In the genomic region with DNA sequence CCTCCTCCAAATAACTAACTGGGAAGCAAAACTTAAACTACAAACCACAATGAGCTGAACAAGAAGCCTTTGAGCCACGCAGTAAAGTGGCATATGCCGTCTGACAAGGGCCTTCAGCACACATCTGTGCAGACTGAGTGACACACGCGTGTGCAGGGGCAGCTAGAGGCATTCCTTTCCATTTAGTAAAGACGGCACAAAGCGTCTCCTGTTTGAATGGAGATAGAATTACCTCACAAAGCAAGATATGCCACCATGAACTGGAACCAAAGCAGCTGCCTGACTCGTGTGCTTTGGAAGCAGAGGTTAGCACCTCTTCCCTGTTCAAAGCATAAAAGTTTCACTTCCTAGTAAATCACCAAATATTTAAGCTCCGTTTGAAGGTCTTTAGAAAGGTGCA, we compare ENCODE assay signal across 13 mouse cellular contexts. TPM values are rescaled to one million over a fixed set of nuclear protein-coding genes. Genes with fewer than 3 reads are reported as not detected.
A peak's percentile ranks its signal among the peaks of the same experiment; 100 is the strongest.
DNase-seq lines count a peak whose midpoint lies in the region; ATAC-seq and TF ChIP-seq lines count a peak whose summit lies in the region.
"Had no signal": no experiment of that assay in that cellular context is flagged by ENCODE, and none has a peak within 500 bp of the region (broad histone marks: within the 10 kb centered on the region; RNA-seq: fewer than 3 reads in every experiment).

No protein-coding gene starts in this region.

- peaks cover 18% of the 10 kb centered on the region for H3K4me1 ChIP-seq in kidney, embryonic 16.5 days (ENCODE audit: insufficient read depth, low read length)
- H3K4me1 ChIP-seq in cortical plate, adult 2 months (ENCODE audit: control insufficient read depth, insufficient read depth, low read length) = peaks cover 1% of the 10 kb centered on the region; the same call in 1 of the 2 replicates
- peaks cover 18% of the 10 kb centered on the region for H3K4me1 ChIP-seq in embryonic facial prominence, embryonic 14.5 days (ENCODE audit: control insufficient read depth, insufficient read depth, low read length)
- peaks cover 19% of the 10 kb centered on the region for H3K4me1 ChIP-seq in liver, postnatal 0 days (ENCODE audit: insufficient read depth)

- 19% methylated on average over 8 of the region's 8 CpGs for WGBS in kidney, embryonic 16.5 days
- WGBS in embryonic facial prominence, embryonic 14.5 days = 16% methylated on average over 8 of the region's 8 CpGs
- WGBS in liver, postnatal 0 days (ENCODE audit: insufficient replicate concordance) = 53% methylated on average over 8 of the region's 8 CpGs

- no peak for TF ChIP-seq POLR2A in cortical plate, adult 2 months (IDR thresholded peaks at IDR 0.05; ENCODE audit: extremely low read depth, insufficient read depth, low read length)

- H3K4me3 ChIP-seq in kidney, embryonic 16.5 days (ENCODE audit: low read length) = no peak overlapping the region
- peak overlapping the region; percentile 5; the same call in 1 of the 2 replicates for H3K4me3 ChIP-seq in cortical plate, adult 2 months (ENCODE audit: insufficient read depth, low read length)
- peak overlapping the region; percentile 55 for H3K4me3 ChIP-seq in embryonic facial prominence, embryonic 14.5 days (ENCODE audit: low read depth, low read length)
- H3K4me3 ChIP-seq in liver, postnatal 0 days (ENCODE audit: low read depth, low read length) = peak overlapping the region; percentile 6; the same call in 1 of the 2 replicates
- H3K4me3 ChIP-seq: forebrain, embryonic 12.5 days had no signal

- H3K9me3 ChIP-seq in kidney, embryonic 16.5 days (ENCODE audit: low read length) = no peaks in the 10 kb centered on the region
- H3K9me3 ChIP-seq in embryonic facial prominence, embryonic 14.5 days (ENCODE audit: control insufficient read depth, low read length) = no peaks in the 10 kb centered on the region
- H3K9me3 ChIP-seq in liver, postnatal 0 days (ENCODE audit: low read length) = no peaks in the 10 kb centered on the region
- H3K9me3 ChIP-seq: forebrain, embryonic 12.5 days had no signal

- peak overlapping the region; percentile 27 for H3K4me2 ChIP-seq in kidney, embryonic 16.5 days (replicated peaks; ENCODE audit: low read depth, low read length)
- peak overlapping the region; percentile 63 for H3K4me2 ChIP-seq in embryonic facial prominence, embryonic 14.5 days (ENCODE audit: low read depth, low read length)
- H3K4me2 ChIP-seq in liver, postnatal 0 days (ENCODE audit: low read depth, low read length) = peak overlapping the region; percentile 69
- H3K4me2 ChIP-seq: forebrain, embryonic 12.5 days had no signal

- peak overlapping the region; percentile 65 for H3K27ac ChIP-seq in kidney, embryonic 16.5 days (ENCODE audit: low read length)
- no peak overlapping the region for H3K27ac ChIP-seq in cortical plate, adult 2 months (ENCODE audit: insufficient read depth, low read length)
- peak overlapping the region; percentile 63 for H3K27ac ChIP-seq in embryonic facial prominence, embryonic 14.5 days (replicated peaks; ENCODE audit: low read depth, low read length)
- H3K27ac ChIP-seq in liver, postnatal 0 days (ENCODE audit: low read depth) = no peak overlapping the region
- H3K27ac ChIP-seq: forebrain, embryonic 12.5 days had no signal

- no peak for TF ChIP-seq CTCF in cortical plate, adult 2 months (IDR thresholded peaks at IDR 0.05; ENCODE audit: extremely low read depth, insufficient read depth, low read length)
- no peak for TF ChIP-seq CTCF in liver, postnatal 0 days (IDR thresholded peaks at IDR 0.05; ENCODE audit: low read depth)

- no peak for ATAC-seq in kidney, embryonic 16.5 days (ENCODE audit: low FRiP score, low TSS enrichment)
- ATAC-seq in embryonic facial prominence, embryonic 14.5 days (ENCODE audit: low read depth) = peak; percentile 50
- no peak for ATAC-seq in liver, postnatal 0 days

- no peaks in the 10 kb centered on the region for H3K27me3 ChIP-seq in kidney, embryonic 16.5 days (ENCODE audit: insufficient read depth, low read length)
- no peaks in the 10 kb centered on the region for H3K27me3 ChIP-seq in embryonic facial prominence, embryonic 14.5 days (replicated peaks; ENCODE audit: control insufficient read depth, insufficient read depth, low read length)
- no peaks in the 10 kb centered on the region for H3K27me3 ChIP-seq in liver, postnatal 0 days (ENCODE audit: insufficient read depth, low read length)
- H3K27me3 ChIP-seq: forebrain, embryonic 12.5 days had no signal

- peaks cover 33% of the 10 kb centered on the region for H3K36me3 ChIP-seq in kidney, embryonic 16.5 days (ENCODE audit: insufficient read depth, low read length)
- H3K36me3 ChIP-seq in embryonic facial prominence, embryonic 14.5 days (ENCODE audit: control insufficient read depth, insufficient read depth, low read length) = peaks cover 45% of the 10 kb centered on the region
- peaks cover 39% of the 10 kb centered on the region for H3K36me3 ChIP-seq in liver, postnatal 0 days (replicated peaks; ENCODE audit: insufficient read depth, low read length)

- H3K9ac ChIP-seq in kidney, embryonic 16.5 days (replicated peaks; ENCODE audit: low read length) = 0 out of 2 replicates have a peak overlapping the region, but pooled peaks have one; percentile 44
- peak overlapping the region; percentile 37; the same call in 1 of the 2 replicates for H3K9ac ChIP-seq in embryonic facial prominence, embryonic 14.5 days (ENCODE audit: low read depth, low read length)
- no peak overlapping the region for H3K9ac ChIP-seq in liver, postnatal 0 days (replicated peaks)
- H3K9ac ChIP-seq: forebrain, embryonic 12.5 days had no signal

- TF ChIP-seq EP300 in liver, postnatal 0 days (IDR thresholded peaks at IDR 0.05; ENCODE audit: low read depth) = no peak

- DNase-seq in kidney, postnatal 25 days = no peak
- peak; percentile 82 for DNase-seq in embryonic facial prominence, embryonic 14.5 days (ENCODE audit: low spot score)
- DNase-seq in liver, postnatal 0 days = no peak
- no peak for DNase-seq in urinary bladder, adult 2 months (ENCODE audit: low spot score)
- no peak for DNase-seq in frontal cortex, postnatal 36 days (ENCODE audit: low spot score in 2 of 2)
- no peak for DNase-seq in cerebellum, postnatal 25 days
- DNase-seq: adrenal gland, postnatal 14 days; cerebellum, adult 11-12 months; lung, postnatal 4 days had no signal

RNA-seq across cellular contexts. Expression of a gene that starts 28.0 kb away (rescaled TPM):
- 56.8 and 60.9 TPM in 2 replicates for polyA plus RNA-seq in kidney, embryonic 16.5 days (2015; fragmentation: Nextera tagmentation; extraction: Ambion mirVana)
- 18.5 and 18.7 TPM in 2 replicates for polyA plus RNA-seq in cortical plate, adult 2 months (2012; rRNA removed)
- 82.0 and 94.5 TPM in 2 replicates for polyA plus RNA-seq in embryonic facial prominence, embryonic 14.5 days (2014; fragmentation: Nextera tagmentation; extraction: Ambion mirVana)
- 44.9 and 46.5 TPM in 2 replicates for polyA plus RNA-seq in liver, postnatal 0 days (2015; fragmentation: Nextera tagmentation; extraction: Ambion mirVana)
- 49.2 and 70.4 TPM in 2 replicates for polyA plus RNA-seq in urinary bladder, adult 2 months (2012; rRNA removed)

RNA-seq across cellular contexts. Expression of a gene that starts 28.0 kb away (rescaled TPM):
- not detected in 2 replicates for polyA plus RNA-seq in kidney, embryonic 16.5 days (2015; fragmentation: Nextera tagmentation; extraction: Ambion mirVana)
- polyA plus RNA-seq in cortical plate, adult 2 months (2012; rRNA removed) = not detected in 2 replicates
- polyA plus RNA-seq in embryonic facial prominence, embryonic 14.5 days (2014; fragmentation: Nextera tagmentation; extraction: Ambion mirVana) = 0.08 TPM in 1 of 2 replicates, not detected in the other
- polyA plus RNA-seq in liver, postnatal 0 days (2015; fragmentation: Nextera tagmentation; extraction: Ambion mirVana) = 0.08 TPM in 1 of 2 replicates, not detected in the other
- not detected in 2 replicates for polyA plus RNA-seq in urinary bladder, adult 2 months (2012; rRNA removed)
- polyA plus RNA-seq: forebrain, embryonic 12.5 days; heart, embryonic 14.5 days had no signal

RNA-seq across cellular contexts. Expression of a gene that starts 36.1 kb away (rescaled TPM):
- not detected in 2 replicates for polyA plus RNA-seq in kidney, embryonic 16.5 days (2015; fragmentation: Nextera tagmentation; extraction: Ambion mirVana)
- not detected in 2 replicates for polyA plus RNA-seq in cortical plate, adult 2 months (2012; rRNA removed)
- 0.58 and 0.74 TPM in 2 replicates for polyA plus RNA-seq in embryonic facial prominence, embryonic 14.5 days (2014; fragmentation: Nextera tagmentation; extraction: Ambion mirVana)
- polyA plus RNA-seq in liver, postnatal 0 days (2015; fragmentation: Nextera tagmentation; extraction: Ambion mirVana) = not detected in 2 replicates
- polyA plus RNA-seq in urinary bladder, adult 2 months (2012; rRNA removed) = not detected in 2 replicates
- polyA plus RNA-seq: forebrain, embryonic 12.5 days; heart, embryonic 14.5 days had no signal

RNA-seq across cellular contexts. Expression of a gene that starts 52.5 kb away (rescaled TPM):
- polyA plus RNA-seq in kidney, embryonic 16.5 days (2015; fragmentation: Nextera tagmentation; extraction: Ambion mirVana) = not detected in 2 replicates
- not detected in 2 replicates for polyA plus RNA-seq in cortical plate, adult 2 months (2012; rRNA removed)
- polyA plus RNA-seq in embryonic facial prominence, embryonic 14.5 days (2014; fragmentation: Nextera tagmentation; extraction: Ambion mirVana) = 25.4 and 99.1 TPM in 2 replicates
- polyA plus RNA-seq in liver, postnatal 0 days (2015; fragmentation: Nextera tagmentation; extraction: Ambion mirVana) = not detected in 2 replicates
- not detected in 2 replicates for polyA plus RNA-seq in urinary bladder, adult 2 months (2012; rRNA removed)
- polyA plus RNA-seq: forebrain, embryonic 12.5 days; heart, embryonic 14.5 days had no signal

RNA-seq across cellular contexts. Expression of a gene that starts 55.1 kb away (rescaled TPM):
- polyA plus RNA-seq in kidney, embryonic 16.5 days (2015; fragmentation: Nextera tagmentation; extraction: Ambion mirVana) = not detected in 2 replicates
- not detected in 2 replicates for polyA plus RNA-seq in cortical plate, adult 2 months (2012; rRNA removed)
- polyA plus RNA-seq in embryonic facial prominence, embryonic 14.5 days (2014; fragmentation: Nextera tagmentation; extraction: Ambion mirVana) = 0.13 TPM in 1 of 2 replicates, not detected in the other
- polyA plus RNA-seq in liver, postnatal 0 days (2015; fragmentation: Nextera tagmentation; extraction: Ambion mirVana) = not detected in 2 replicates
- not detected in 2 replicates for polyA plus RNA-seq in urinary bladder, adult 2 months (2012; rRNA removed)
- polyA plus RNA-seq: forebrain, embryonic 12.5 days; heart, embryonic 14.5 days had no signal

Comparison
In these comparisons a context has a peak if more than half of its experiments do, and no peak if none do; other contexts are left out.
1. H3K27ac ChIP-seq: peak in kidney, embryonic 16.5 days (single experiment) and embryonic facial prominence, embryonic 14.5 days (single experiment); none in cortical plate, adult 2 months (single experiment) and liver, postnatal 0 days (single experiment).
2. Peak in every context shown above with its lines, with median percentiles within 50 percentile points of each other: H3K4me2 ChIP-seq.